Mouse (Mus musculus) kidney, embryonic 14.5 days (tissue): ENCODE results near the gene Parva. TPM values are rescaled to one million over a fixed set of nuclear protein-coding genes. Genes with fewer than 3 reads are reported as not detected.

Experiments used
- ATAC-seq: fragments of 200-750 bp; cut with Nextera tagmentation; 2 replicates; pipeline ENCODE4 v1.8.0; 2017; ENCODE audit warnings: moderate number of reproducible peaks, mild to moderate bottlenecking, moderate TSS enrichment, moderate library complexity; ENCODE audit not compliant: low FRiP score, low TSS enrichment
- H3K27ac ChIP-seq: fragments of 300-500 bp; sonication (generic); 2 replicates; pipeline ENCODE4 v1.5.1; 2014; ENCODE audit warnings: low read depth, mild to moderate bottlenecking, low read length, moderate library complexity, mixed read lengths
- H3K27me3 ChIP-seq: fragments of 300-500 bp; sonication (generic); 2 replicates; pipeline ENCODE4 v1.6.1; 2014; ENCODE audit warnings: mild to moderate bottlenecking, low read length; ENCODE audit not compliant: control insufficient read depth, insufficient read depth
- H3K36me3 ChIP-seq: fragments of 300-500 bp; sonication (generic); 2 replicates; pipeline ENCODE4 v1.6.1; 2014; ENCODE audit warnings: low read length, mixed read lengths; ENCODE audit not compliant: control insufficient read depth, insufficient read depth
- H3K4me1 ChIP-seq: fragments of 300-500 bp; sonication (generic); 2 replicates; pipeline ENCODE4 v1.6.1; 2014; ENCODE audit warnings: low read length, mixed read lengths; ENCODE audit not compliant: control insufficient read depth, insufficient read depth
- H3K4me2 ChIP-seq: fragments of 300-500 bp; sonication (generic); replicated peaks from 2 replicates; pipeline ENCODE4 v1.6.1; 2014; ENCODE audit warnings: low read depth, mild to moderate bottlenecking, low read length
- H3K4me3 ChIP-seq: fragments of 300-500 bp; sonication (generic); 2 replicates; pipeline ENCODE4 v1.5.1; 2014; ENCODE audit warnings: mild to moderate bottlenecking, low read length
- H3K9ac ChIP-seq: fragments of 300-500 bp; sonication (generic); 2 replicates; pipeline ENCODE4 v1.6.1; 2014; ENCODE audit warnings: low read depth, mild to moderate bottlenecking, low read length, moderate library complexity
- H3K9me3 ChIP-seq: fragments of 300-500 bp; sonication (generic); 2 replicates; pipeline ENCODE4 v1.6.1; 2016; ENCODE audit warnings: low read length; ENCODE audit not compliant: control insufficient read depth
- WGBS: fragments of 180-500 bp; shearing (Covaris S2); extraction: QIAGEN DNeasy Blood & Tissue Kit; methylation state at CpG from one replicate; pipeline ENCODE4 v1.1.7; 2014; 5-methylcytosine and 5-hydroxymethylcytosine counted together
- polyA plus RNA-seq: library from polyadenylated mRNA; unstranded; fragments of >200 nt; fragmentation: Nextera tagmentation; extraction: Ambion mirVana; gene quantifications from 2 replicates; pipeline ENCODE4 v1.2.1, GENCODE M21; 2014

Parva gene
- polyA plus RNA-seq, 1 experiment from 2014 or later = 92.8 TPM

GRCm38 (mm10) chr7:112496921-112497320, 69.6 kb downstream of the Parva start:
- 46% methylated on average over 7 of the region's 7 CpGs for WGBS
- no peak for ATAC-seq

GRCm38 (mm10) chr7:112498591-112499301, 71.4 kb downstream of the Parva start:
- H3K4me2 ChIP-seq = no peak overlapping the region
- peak overlapping the region; percentile 63; the same call in 1 of the 2 replicates for H3K27ac ChIP-seq
- 33% methylated on average over 9 of the region's 9 CpGs for WGBS
- peak; percentile 70 for ATAC-seq
- H3K27me3 ChIP-seq = no peaks in the 10 kb centered on the region
- no peak overlapping the region for H3K9ac ChIP-seq
- no peaks in the 10 kb centered on the region for H3K9me3 ChIP-seq
- no peak overlapping the region for H3K4me3 ChIP-seq
- peaks cover 76% of the 10 kb centered on the region for H3K4me1 ChIP-seq
- H3K36me3 ChIP-seq = no peaks in the 10 kb centered on the region

More at GRCm38 (mm10) chr7:112496921-112497320, 69.6 kb downstream of the Parva start:
- Histone ChIP-seq H3K9me3 (no peaks in the 10 kb centered on the region), H3K27ac (no peak overlapping the region), H3K36me3 (no peaks in the 10 kb centered on the region), H3K4me1 (peaks cover 64% of the 10 kb centered on the region), H3K4me3 (no peak overlapping the region), H3K4me2 (no peak overlapping the region), H3K9ac (no peak overlapping the region), H3K27me3 (no peaks in the 10 kb centered on the region)

- Histone ChIP-seq H3K4me3 (no peak overlapping the region), H3K4me2 (no peak overlapping the region), H3K4me1 (peaks cover 71% of the 10 kb centered on the region), H3K9ac (no peak overlapping the region), H3K9me3 (no peaks in the 10 kb centered on the region), H3K27ac (peak overlapping the region; percentile 63; the same call in 1 of the 2 replicates), H3K36me3 (no peaks in the 10 kb centered on the region), H3K27me3 (no peaks in the 10 kb centered on the region)
- WGBS = 14% methylated on average over 10 of the region's 10 CpGs
- ATAC-seq = peak; percentile 44; the same call in 1 of the 2 replicates
Observed at GRCm38 (mm10) chr7:112499453-112500133, 72.3 kb downstream of the Parva start.

DNA sequence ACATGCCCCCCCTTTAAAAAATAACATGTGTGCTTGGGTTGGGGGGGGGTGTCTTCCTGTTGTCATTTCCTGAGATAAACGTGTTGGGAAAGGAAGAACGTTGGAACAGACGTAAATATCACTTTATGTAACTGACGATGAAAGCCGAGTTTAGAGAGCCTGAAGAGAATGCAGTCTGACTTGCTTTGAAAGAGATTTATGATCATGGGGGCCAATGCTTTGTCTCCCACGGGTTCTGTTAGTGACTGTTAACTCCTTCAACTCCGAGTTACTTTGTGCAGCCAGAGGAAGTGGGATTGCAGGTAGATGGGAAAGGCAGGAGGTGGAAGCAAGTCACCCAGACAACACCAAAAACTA, 72.8 kb downstream of the Parva start:
- Histone ChIP-seq H3K4me2 (no peak overlapping the region), H3K27ac (no peak overlapping the region; the same call in 1 of the 2 replicates), H3K36me3 (no peaks in the 10 kb centered on the region), H3K9me3 (no peaks in the 10 kb centered on the region), H3K4me3 (no peak overlapping the region), H3K27me3 (no peaks in the 10 kb centered on the region), H3K9ac (no peak overlapping the region), H3K4me1 (peaks cover 66% of the 10 kb centered on the region)
- WGBS = 3% methylated on average over 7 of the region's 7 CpGs
- ATAC-seq = 0 out of 2 replicates have a peak, but pooled peaks have one; percentile 6

DNA sequence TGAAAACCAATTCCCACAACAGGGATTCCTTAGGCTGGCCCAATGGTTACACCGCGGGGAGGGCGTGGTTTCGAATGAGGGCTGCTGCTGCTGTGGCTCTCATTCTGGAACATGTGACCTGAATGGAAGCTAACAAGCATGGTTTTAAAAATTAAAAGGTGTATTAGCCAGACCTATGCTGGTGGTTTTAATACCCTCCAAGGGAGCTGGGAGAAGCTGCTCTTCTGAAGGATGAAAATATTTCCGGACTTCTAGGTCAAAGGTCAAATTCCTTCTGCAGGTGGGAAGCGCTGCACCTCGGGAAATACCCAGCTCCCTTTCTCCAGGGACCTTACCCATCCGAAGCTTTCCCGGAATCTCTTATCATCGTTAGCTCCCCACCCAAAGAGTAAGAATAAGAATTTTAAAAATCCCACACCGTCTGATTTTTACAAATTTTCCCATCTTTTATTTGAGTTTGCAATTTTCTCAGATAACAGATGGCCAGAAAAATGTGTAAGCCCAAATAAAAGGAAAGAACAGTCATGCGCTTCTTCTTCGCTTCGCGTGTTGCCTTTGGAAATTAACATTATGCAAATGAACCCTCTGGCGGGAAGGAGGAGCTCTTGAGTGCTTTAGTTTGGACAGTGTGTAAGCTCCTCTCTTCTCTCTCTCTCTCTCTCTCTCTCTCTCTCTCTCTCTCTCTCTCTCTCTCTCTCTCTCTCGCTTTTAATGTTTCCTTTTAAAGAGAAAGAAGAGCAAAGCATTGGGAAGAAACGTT, 74.9 kb downstream of the Parva start:
- WGBS = 38% methylated on average over 17 of the region's 18 CpGs
- Histone ChIP-seq H3K9me3 (no peaks in the 10 kb centered on the region), H3K36me3 (no peaks in the 10 kb centered on the region), H3K4me3 (no peak overlapping the region), H3K9ac (no peak overlapping the region), H3K27me3 (no peaks in the 10 kb centered on the region), H3K4me1 (peaks cover 51% of the 10 kb centered on the region), H3K4me2 (no peak overlapping the region), H3K27ac (peak overlapping the region; percentile 44; the same call in 1 of the 2 replicates)
- ATAC-seq = no peak

DNA sequence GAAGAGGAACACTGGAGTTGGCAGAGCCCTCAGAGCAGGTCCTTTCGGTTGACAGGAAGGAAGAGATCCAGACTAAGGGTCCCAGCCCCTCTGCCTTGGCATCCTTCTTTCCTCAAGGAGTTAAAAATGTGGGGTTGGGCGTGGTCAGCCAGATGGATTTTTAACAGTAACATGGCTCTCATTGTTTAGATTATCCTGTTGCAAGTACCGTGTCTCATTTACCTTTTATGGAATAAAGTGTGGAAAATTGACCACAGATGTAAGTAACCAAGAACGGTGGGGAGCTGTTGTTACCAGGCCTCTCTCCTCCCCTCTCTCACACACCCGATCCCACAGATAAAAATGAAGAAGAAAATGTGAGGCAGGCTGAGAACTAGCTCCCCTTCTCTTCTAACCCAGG, 75.5 kb downstream of the Parva start:
- WGBS = 27% methylated on average over 5 of the region's 5 CpGs
- Histone ChIP-seq H3K4me1 (peaks cover 47% of the 10 kb centered on the region), H3K27me3 (no peaks in the 10 kb centered on the region), H3K27ac (peak overlapping the region; percentile 44; the same call in 1 of the 2 replicates), H3K4me2 (no peak overlapping the region; the same call in 1 of the 2 replicates), H3K4me3 (no peak overlapping the region), H3K9ac (no peak overlapping the region), H3K9me3 (no peaks in the 10 kb centered on the region), H3K36me3 (no peaks in the 10 kb centered on the region)
- ATAC-seq = no peak

DNA sequence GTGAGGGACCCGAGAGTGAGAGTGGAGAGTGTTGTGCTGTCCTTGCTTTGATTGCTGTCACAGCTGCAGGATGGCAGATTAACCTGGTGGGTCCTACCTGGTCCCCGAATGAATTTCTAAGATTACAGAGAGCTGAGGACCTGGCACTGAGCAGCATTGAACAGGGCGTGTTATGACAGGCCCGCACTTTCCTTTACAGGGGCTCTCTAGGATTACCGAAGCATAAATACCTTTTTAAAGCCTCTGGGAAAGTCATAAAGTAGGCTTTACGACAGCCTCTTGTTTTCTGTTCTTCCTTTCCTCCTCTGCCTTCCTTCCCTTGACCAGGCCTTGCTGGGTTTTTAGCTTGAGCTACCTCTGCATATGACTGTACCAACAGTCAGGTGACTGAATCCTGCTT, 76.1 kb downstream of the Parva start:
- no peaks in the 10 kb centered on the region for H3K9me3 ChIP-seq
- WGBS = 30% methylated on average over 6 of the region's 6 CpGs
- no peaks in the 10 kb centered on the region for H3K27me3 ChIP-seq
- H3K4me3 ChIP-seq = no peak overlapping the region
- H3K4me1 ChIP-seq = peaks cover 45% of the 10 kb centered on the region
- no peaks in the 10 kb centered on the region for H3K36me3 ChIP-seq
- H3K27ac ChIP-seq = peak overlapping the region; percentile 44; the same call in 1 of the 2 replicates
- H3K9ac ChIP-seq = no peak overlapping the region; the same call in 1 of the 2 replicates
- H3K4me2 ChIP-seq = no peak overlapping the region
- no peak for ATAC-seq

DNA sequence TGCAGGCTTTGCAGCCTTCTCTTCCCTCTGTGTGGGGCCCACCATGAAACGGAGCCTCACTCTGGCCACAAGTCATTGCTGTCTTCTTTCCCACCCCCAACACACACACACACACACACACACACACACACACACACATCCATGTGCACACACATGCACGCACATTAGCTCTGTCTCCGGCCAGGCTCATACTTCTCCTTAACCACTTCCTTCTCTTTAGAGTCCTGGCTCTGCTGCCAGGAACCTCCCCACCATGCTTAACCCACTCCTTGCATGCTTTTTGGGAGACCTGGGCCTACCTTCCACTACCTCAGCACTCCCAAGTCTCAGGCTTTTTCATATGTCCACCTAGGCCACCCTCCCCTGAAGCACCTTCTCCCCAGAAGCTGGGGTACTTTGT, 76.6 kb downstream of the Parva start:
- Histone ChIP-seq H3K9ac (no peak overlapping the region), H3K27me3 (no peaks in the 10 kb centered on the region), H3K9me3 (no peaks in the 10 kb centered on the region), H3K27ac (peak overlapping the region; percentile 44; the same call in 1 of the 2 replicates), H3K36me3 (no peaks in the 10 kb centered on the region), H3K4me3 (no peak overlapping the region), H3K4me1 (peaks cover 43% of the 10 kb centered on the region), H3K4me2 (no peak overlapping the region)
- ATAC-seq = no peak
- WGBS = 58% methylated on average over 3 of the region's 3 CpGs
